Mouse (Mus musculus): ENCODE results near the gene Uvrag.

DNA sequence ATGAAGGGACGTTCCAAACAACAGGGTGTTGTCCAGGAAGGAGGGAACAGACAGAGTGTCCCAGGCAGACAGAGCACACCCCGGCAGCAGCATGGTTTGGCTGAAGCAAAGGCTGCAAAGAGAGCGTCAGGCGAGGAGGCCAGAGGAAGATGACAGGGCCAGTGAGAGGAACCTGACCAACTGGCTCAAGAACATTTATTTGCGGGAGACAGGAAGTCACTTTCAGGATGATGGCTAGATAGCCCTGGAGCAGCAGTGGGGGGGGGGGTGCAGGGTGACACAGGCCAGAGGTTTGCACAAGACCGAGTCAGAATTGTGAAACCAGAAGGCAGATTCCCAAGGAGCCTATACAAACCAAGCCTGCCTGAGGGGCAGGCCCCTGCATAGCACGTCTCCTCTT is 5.1 kb upstream of the Uvrag start:
- TF ChIP-seq CTCF (IDR thresholded peaks at IDR 0.05): no peak
- TF ChIP-seq POLR2A (IDR thresholded peaks at IDR 0.05; ENCODE audit: insufficient read depth, low read depth, low read length): no peak

Data from heart, adult 2 months (tissue).